In the genomic region with DNA sequence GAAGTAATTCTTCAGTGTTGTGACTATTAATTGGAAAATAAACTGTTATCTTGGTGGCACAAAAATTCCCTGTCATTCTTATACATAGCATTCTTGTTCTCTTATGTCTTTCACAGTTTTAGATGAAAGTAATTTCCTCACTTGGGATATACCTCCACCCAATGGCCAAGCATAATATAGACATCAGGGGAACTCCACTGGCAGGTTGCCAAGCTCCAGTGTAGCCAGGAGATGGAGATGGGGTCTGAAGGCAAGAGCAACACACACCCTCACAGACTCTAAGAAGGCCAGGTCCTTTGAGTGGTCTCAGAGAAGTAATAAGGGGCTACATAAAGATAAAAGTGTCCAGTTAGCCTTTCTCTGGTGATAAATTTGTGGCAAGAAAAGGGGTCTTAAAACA, we compare ENCODE assay signal across 9 mouse cellular contexts. TPM values are rescaled to one million over a fixed set of nuclear protein-coding genes. Genes with fewer than 3 reads are reported as not detected.
DNase-seq lines count a peak whose midpoint lies in the region; ATAC-seq and TF ChIP-seq lines count a peak whose summit lies in the region.
"Had no signal": no experiment of that assay in that cellular context is flagged by ENCODE, and none has a peak within 500 bp of the region (broad histone marks: within the 10 kb centered on the region; RNA-seq: fewer than 3 reads in every experiment).

No protein-coding gene starts in this region.

- H3K36me3 ChIP-seq in liver, postnatal 0 days (replicated peaks; ENCODE audit: insufficient read depth, low read length): no peaks in the 10 kb centered on the region
- no peaks in the 10 kb centered on the region for H3K36me3 ChIP-seq in midbrain, embryonic 10.5 days
- H3K36me3 ChIP-seq: liver, embryonic 13.5 days had no signal

- peaks cover 12% of the 10 kb centered on the region for H3K27me3 ChIP-seq in liver, postnatal 0 days (ENCODE audit: insufficient read depth, low read length)
- H3K27me3 ChIP-seq in midbrain, embryonic 10.5 days (ENCODE audit: low read depth, poor library complexity, severe bottlenecking): peaks cover 28% of the 10 kb centered on the region

- no peak for TF ChIP-seq EP300 in liver, postnatal 0 days (IDR thresholded peaks at IDR 0.05; ENCODE audit: low read depth)

- no peaks in the 10 kb centered on the region for H3K4me1 ChIP-seq in liver, postnatal 0 days (ENCODE audit: insufficient read depth)
- peaks cover 17% of the 10 kb centered on the region for H3K4me1 ChIP-seq in midbrain, embryonic 10.5 days
- H3K4me1 ChIP-seq: liver, embryonic 13.5 days had no signal

- no peak overlapping the region for H3K27ac ChIP-seq in liver, postnatal 0 days (ENCODE audit: low read depth)
- no peak overlapping the region for H3K27ac ChIP-seq in midbrain, embryonic 10.5 days (replicated peaks)
- H3K27ac ChIP-seq: liver, embryonic 13.5 days had no signal

- H3K4me3 ChIP-seq in liver, postnatal 0 days (ENCODE audit: low read depth, low read length): no peak overlapping the region
- H3K4me3 ChIP-seq in midbrain, embryonic 10.5 days: no peak overlapping the region
- H3K4me3 ChIP-seq: liver, embryonic 13.5 days had no signal

- H3K4me2 ChIP-seq in liver, postnatal 0 days (ENCODE audit: low read depth, low read length): no peak overlapping the region
- H3K4me2 ChIP-seq: liver, embryonic 13.5 days had no signal

- DNase-seq in liver: peak; percentile 4
- no peak for DNase-seq in liver, postnatal 0 days
- DNase-seq in frontal cortex, postnatal 36 days (ENCODE audit: low spot score in 2 of 2): peak; percentile 35 to 65
- DNase-seq in midbrain, embryonic 10.5 days (ENCODE audit: low spot score): peak; percentile 16
- DNase-seq in telencephalon, adult 2 months (ENCODE audit: low read depth, low spot score): peak; percentile 42
- DNase-seq in kidney, adult 9 months: no peak
- DNase-seq: gastrocnemius, postnatal 25 days; liver, embryonic 13.5 days had no signal

- no peak for ATAC-seq in liver, postnatal 0 days
- ATAC-seq in granulocyte monocyte progenitor cell, adult 5-6 weeks (replicated peaks; ENCODE audit: poor library complexity, severe bottlenecking): no peak

- no peak overlapping the region for H3K9ac ChIP-seq in liver, postnatal 0 days (replicated peaks)
- H3K9ac ChIP-seq: liver, embryonic 13.5 days had no signal

- TF ChIP-seq CTCF in liver, postnatal 0 days (IDR thresholded peaks at IDR 0.05; ENCODE audit: low read depth): no peak

- no peaks in the 10 kb centered on the region for H3K9me3 ChIP-seq in liver, postnatal 0 days (ENCODE audit: low read length)
- H3K9me3 ChIP-seq in midbrain, embryonic 10.5 days (replicated peaks): no peaks in the 10 kb centered on the region
- H3K9me3 ChIP-seq: liver, embryonic 13.5 days had no signal

RNA-seq across cellular contexts. Expression of a gene that starts 3.2 kb away (rescaled TPM):
- not detected in 2 replicates for polyA plus RNA-seq in liver, postnatal 0 days (2015; fragmentation: Nextera tagmentation; extraction: Ambion mirVana)
- 1.7 and 4.4 TPM in 2 replicates for polyA plus RNA-seq in midbrain, embryonic 10.5 days (2016; fragmentation: Nextera tagmentation; extraction: Ambion mirVana)
- total RNA-seq in granulocyte monocyte progenitor cell, adult 5-6 weeks (2014; fragmentation: Nextera tagmentation): not detected in 2 replicates
- not detected in 2 replicates for total RNA-seq in granulocyte monocyte progenitor cell, adult 5-6 weeks (2017)
- polyA plus RNA-seq: liver, embryonic 13.5 days had no signal

Comparison
In these comparisons a context has a peak if more than half of its experiments do, and no peak if none do; other contexts are left out.
1. DNase-seq: peak in liver (single experiment), frontal cortex, postnatal 36 days (2 of 2), midbrain, embryonic 10.5 days (single experiment) and telencephalon, adult 2 months (single experiment); none in liver, postnatal 0 days (single experiment) and kidney, adult 9 months (single experiment).